Mouse (Mus musculus): Measurements from ENCODE around the gene Slc38a9.

The Slc38a9 gene

GRCm38 (mm10) chr13:112747808-112748430, 87.4 kb downstream of the Slc38a9 start:
- DNase-seq, result no peak

- no peak for DNase-seq
Measured at GRCm38 (mm10) chr13:112748808-112749510, 88.4 kb downstream of the Slc38a9 start.

DNA sequence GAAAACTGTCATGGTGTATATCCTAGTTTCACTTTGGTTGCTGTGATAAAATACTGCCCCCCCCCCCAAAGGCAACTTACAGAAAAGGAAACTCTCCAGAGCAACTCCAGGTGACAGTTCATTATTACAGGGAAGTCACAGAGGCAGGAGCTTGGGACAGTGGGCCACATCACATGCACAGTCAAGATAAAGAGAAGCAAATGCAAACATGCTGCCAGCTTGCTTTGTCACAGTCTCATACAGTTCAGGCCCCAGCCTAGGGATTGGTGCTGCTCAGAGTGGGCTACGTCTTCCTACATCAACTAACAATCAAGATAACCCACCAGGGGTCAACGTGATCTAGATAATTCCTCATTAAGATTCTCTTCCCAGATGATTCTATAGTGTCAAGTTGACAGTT, 89.3 kb downstream of the Slc38a9 start:
- DNase-seq, result no peak

GRCm38 (mm10) chr13:112751454-112752308, 91.1 kb downstream of the Slc38a9 start:
- peak; percentile 48 to 67 for DNase-seq

- no peak for DNase-seq
Measured at GRCm38 (mm10) chr13:112752309-112752975, 91.9 kb downstream of the Slc38a9 start.

DNA sequence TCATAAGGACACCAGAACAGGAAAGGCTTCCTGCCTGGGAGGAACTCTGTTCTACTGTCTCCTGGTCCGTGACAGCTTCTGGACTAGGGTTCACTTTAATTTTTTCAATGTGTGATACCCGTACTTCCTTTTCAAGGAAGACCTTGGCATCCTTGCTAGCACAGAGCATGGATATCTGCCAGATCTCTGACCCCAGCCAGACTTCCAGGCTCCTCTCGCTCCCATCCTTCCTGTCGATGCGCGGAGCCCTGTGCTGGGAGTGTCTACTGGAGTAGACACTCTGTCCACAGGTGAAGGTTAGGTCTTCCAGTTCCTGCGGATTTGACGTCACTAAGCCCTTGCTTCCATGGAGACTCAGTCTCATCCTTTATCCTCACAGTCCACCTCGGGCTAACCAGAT, 93.0 kb downstream of the Slc38a9 start:
- no peak for DNase-seq

DNA sequence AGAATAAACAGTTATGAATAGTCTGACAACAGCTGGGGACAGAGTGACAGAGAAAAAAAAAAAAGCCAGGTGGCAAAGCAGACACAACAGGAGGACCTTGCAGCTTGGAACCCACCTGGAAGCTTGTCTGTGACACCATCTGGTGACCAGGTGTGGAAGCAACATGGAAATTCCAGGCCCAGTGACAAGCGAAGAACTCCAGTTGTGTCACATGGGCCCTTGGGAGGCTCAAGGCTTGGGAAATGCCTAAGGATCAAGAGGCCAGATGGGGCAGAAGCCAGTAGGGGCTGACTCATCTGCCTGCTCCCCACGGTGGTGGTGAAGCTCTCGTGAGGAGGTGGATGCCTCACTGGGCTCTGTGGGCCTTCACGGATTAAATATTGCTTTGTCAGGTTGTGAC, 94.3 kb downstream of the Slc38a9 start:
- DNase-seq, result peak; percentile 15 to 19

DNA sequence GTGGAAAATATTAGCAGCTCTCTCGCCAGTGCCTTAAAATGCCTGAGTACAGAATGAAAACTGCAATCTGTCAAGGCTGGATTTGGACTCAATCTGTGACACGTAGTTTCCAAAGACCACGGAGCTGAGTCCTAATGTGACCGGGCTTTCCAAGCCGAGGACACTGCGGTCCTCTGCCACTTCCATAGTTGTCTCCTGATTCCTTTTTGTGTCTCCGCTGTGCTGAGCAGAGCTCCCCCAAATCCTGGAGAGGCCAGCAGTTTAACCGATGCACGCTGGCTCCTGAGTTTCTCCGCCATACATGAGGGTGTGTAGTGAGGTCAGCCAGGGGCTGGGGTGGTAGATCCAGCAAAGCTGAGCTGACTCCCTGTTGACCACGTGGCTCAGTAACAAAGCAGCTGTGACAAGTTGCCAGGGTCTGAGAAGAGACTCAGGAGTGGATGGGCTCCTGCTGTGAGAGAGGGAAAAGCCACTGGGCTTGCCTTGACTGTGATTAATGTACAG, 95.0 kb downstream of the Slc38a9 start:
- peak; percentile 33 to 37 for DNase-seq

- DNase-seq, result no peak
Measured at GRCm38 (mm10) chr13:112757395-112757794, 96.8 kb downstream of the Slc38a9 start.

DNA sequence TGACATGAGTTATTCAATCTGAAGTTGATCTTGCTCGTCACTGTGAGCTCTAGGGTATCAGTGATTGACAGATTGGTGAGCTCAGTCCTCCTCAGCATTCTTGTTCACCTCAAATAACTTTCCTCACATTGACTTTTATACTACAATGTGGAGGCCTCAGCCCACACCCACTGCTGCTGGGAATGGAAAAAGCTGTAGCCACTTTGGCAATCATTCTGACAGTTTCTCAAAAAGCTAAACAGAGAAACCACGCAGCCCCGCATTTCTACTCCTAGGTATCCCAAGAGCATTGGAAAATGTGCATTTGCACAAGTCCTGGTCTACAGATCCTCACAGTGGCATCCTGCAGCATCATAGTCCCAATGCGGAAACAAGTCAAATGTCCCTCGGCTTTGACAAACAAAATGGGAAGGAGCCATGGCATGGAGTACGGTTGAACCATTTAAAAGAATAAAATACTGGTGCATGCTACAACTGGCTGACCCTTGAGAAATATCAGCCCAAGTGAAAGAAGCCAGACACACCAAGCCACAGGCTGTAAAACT, 98.1 kb downstream of the Slc38a9 start:
- DNase-seq, result no peak

DNA sequence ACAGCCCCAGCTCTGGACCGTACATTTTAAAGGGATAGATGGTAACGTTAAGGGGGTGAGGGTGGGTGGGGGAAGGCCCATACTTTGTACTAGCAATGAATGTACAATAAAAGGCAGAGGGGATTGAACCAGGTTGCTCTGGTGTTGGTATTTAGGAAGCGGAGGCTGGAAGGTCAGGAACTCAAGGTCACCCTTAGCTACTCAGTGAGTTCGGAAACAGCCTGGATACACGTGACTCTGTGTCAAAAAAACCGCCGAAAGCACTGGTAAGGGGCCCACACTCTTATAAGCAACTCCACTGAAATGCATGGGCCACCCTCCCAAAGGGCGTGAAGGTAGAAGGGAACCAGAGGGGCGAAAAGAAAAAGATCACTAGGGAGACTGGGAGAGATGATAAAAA, 98.8 kb downstream of the Slc38a9 start:
- DNase-seq, result no peak

DNA sequence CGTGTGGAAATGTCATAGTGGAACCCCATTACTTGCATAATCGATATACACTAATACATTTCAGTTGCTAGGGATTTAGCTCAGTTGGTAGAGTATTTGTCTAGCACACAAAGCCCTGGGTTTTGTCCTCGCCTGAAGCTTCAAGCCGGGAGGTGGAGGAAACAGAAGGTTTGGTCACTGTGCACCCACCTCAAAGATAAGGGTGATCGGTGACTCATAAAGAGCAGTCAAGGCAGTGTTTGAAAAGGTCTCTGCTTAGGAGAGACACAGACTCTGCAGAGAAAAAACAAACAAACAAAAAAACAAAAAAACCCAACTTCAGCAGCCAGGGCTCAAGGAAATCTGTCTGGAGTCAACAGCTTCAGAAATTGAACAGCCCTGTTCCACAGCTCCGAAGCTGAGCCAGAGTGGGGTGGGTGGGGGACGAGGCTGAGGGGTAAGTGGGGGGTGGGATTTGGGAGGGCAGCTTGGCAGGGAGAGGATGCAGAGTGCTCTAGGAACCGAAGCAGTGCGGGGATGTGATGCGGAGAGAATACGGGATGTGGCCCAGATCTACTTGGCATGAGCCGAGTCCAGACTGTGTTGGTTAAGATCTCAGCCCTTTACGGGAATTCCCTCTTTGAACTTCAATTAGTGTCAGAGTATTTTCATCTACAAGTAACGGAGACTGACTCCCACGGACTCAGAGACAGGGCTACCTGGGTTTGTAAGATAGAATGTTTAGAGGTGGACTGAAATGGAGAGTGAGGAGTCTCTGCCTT, 99.4 kb downstream of the Slc38a9 start:
- DNase-seq, result peak; percentile 25 to 26

DNA sequence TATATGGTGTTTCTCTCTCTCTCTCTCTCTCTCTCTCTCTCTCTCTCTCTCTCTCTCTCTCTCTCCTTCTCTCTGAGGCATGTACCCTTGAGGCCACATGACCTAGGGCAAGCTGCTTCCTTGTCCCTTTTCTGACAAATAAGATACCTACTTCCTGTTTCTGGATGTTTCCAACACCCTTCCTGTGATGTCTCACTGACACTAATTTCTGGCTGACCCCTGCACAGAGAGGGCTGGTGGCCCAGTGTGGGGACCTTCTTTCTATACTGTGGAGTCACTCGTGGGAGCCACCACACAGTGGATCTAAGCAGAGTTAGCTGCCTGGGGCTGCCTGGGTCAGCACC, 100.0 kb downstream of the Slc38a9 start:
- DNase-seq, result no peak

DNA sequence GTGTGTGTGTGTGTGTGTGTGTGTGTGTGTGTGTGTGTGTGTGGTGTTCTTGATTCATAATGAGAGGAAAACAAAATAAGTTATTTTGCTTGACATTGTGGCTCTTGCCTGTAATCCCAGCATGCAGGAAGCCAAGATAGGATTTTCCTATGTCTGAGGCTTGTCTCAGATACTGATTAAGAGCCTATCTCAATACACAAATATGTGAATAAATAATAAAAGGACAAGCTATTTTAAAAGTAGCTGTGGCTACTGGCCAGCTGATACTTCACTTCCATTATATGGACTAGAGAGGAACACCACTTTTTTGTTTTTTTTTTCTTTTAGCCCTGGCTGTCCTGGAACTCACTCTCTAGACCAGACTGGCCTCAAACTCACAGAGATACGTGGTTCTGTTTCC, 101.2 kb downstream of the Slc38a9 start:
- no peak for DNase-seq

DNA sequence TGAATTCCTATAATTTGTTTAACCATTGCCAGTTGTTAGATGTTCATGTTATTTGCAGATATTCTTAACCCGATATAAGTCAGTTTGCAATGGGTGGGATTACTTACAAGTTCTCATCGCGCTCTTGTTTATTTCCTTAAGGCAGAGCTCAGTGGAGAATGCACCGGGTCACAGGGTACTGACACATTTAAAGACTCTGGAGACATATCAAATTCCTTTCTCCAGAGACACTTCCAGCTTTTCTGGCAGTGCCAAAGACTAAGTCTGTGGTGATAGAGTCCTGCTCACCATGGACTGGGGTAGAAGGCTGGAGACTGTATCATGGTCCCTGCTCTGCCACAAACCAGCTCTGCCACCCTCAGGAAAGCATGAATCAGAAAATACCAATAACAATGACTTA, 102.0 kb downstream of the Slc38a9 start:
- DNase-seq, result no peak

GRCm38 (mm10) chr13:112763531-112764091, 103.1 kb downstream of the Slc38a9 start:
- DNase-seq, result no peak

DNA sequence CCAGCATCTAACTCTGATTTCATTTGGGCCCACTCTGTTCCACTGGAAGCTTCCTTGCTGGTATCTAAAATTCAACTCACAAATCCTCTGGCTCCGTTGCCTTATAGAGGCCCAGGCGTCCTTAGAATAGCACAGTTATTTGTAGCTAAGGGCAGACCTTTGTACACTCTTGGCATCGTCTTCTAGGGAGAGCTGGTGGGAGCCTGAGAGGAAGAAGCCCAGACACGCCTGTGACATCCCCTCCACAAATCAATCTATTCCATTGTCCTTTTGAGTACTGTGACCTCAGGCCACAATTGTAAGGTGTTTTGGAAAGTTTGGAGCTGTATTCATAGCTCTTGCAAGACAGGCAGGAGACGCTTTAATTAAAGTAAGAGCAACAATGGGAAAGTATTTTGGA, 104.0 kb downstream of the Slc38a9 start:
- no peak for DNase-seq

GRCm38 (mm10) chr13:112765654-112766053, 105.1 kb downstream of the Slc38a9 start:
- no peak for DNase-seq

DNA sequence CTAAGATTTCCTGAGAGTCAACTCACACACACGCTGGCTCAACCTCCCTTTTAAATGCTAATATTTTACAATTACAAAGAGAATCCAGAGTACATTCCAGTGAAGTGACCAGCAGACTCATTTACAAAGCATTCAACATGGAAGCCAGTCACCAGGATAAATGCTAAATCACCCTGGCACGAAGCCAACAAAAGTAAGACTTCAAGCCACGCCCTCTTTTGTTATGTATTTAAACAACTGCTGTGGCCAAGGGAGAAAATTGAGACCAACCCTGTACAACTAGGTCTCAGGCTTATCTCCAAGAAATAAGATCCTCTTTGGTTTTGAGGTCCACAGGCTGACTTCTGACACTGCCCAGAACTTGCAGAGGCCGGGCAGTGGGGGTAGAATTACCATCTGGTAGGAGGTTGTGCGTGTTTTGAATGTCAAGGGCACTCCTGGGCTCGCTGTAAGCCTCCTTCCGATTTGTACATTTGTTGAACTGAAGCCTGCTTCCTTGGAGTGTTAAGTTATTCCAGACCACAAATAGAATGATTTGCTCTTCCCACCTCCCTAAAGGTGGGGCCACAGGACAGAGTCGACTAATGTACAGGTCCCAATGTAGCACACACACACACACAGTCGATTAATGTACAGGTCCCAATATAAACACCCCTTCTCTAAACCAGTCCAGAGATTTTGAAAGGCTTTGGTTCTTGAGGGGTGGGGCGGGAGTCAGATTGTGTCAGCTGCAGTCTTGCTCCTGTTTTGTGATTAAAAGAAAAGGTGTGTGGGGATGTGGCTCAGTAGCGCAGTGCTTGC, 110.2 kb downstream of the Slc38a9 start:
- DNase-seq, result no peak

DNA sequence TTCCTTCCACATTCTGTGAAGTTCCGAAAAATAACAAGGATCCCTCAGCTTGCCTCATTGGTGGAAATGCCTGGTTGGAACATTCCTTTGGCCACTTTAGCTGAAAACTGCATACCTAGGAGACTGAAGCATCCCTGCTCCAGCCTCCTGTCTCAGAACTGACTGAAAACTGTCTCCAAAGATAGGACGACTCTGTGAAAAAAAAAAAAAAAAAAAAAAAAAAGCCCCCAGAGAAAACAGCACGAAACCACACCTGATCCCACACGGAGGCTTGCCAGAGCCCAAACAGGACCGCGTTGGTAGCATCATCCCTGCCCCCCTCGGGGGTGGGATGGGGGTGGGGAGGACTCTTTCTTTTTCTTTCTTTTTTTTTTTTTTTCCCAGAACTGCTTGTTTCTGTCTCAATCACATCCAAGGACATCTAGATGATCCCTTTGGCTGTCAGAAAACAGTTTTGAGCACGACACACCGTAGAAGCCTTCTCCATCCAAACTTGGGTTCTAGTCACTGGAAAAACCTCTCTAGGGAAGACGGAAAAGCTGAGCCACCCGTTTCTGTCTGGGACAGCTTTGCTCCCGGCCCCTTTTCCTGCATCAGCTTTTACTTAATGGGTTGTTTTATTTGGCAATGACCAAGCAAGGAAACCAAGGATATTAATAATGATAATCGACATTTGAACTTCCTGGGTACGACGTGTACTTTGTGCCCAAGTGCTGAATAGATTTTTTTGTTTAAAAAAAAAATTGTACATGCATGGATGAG, 111.1 kb downstream of the Slc38a9 start:
- DNase-seq, result no peak

Measured in cerebellum, postnatal 14 days (tissue).